Mouse (Mus musculus) kidney, adult 2 months (tissue): ENCODE measurements around the gene Lrrc58.

Experiments used
- CTCF ChIP-seq: fragments of 200-500 bp; conservative IDR thresholded peaks from 2 replicates; pipeline ENCODE4 v1.5.1; 2011; ENCODE audit warnings: low read depth, mild to moderate bottlenecking, control low read depth, low read length, moderate library complexity, mixed read lengths; ENCODE audit not compliant: insufficient read depth, insufficient read length
- POLR2A ChIP-seq: fragments of 200-500 bp; IDR thresholded peaks from one replicate; pipeline ENCODE4 v1.6.1; 2011; ENCODE audit warnings: low read depth, low read length, control low read depth

DNA sequence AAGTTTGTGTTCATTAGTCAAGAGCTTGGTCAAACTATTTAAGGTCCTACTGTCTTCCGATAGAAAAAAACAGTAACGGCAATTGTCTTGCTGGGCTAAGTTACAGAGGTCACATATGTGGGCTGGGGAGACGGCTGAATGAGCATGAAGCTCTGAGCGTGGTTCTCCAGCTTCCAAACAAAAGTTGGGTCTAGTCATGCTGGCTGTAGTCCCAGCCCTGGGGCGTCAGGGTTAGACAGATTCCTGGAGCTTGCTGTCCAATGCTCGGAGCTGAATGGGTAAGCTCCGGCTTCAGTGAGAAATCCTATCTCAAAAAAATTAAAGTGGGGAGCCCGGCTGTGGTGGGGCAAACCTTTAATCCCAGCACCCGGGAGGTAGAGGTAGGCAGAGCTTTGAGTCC is 14.9 kb upstream of the Lrrc58 start:
- no peak for TF ChIP-seq CTCF
- TF ChIP-seq POLR2A: no peak
